ENCODE assay signal across 18 mouse cellular contexts in the genomic region with DNA sequence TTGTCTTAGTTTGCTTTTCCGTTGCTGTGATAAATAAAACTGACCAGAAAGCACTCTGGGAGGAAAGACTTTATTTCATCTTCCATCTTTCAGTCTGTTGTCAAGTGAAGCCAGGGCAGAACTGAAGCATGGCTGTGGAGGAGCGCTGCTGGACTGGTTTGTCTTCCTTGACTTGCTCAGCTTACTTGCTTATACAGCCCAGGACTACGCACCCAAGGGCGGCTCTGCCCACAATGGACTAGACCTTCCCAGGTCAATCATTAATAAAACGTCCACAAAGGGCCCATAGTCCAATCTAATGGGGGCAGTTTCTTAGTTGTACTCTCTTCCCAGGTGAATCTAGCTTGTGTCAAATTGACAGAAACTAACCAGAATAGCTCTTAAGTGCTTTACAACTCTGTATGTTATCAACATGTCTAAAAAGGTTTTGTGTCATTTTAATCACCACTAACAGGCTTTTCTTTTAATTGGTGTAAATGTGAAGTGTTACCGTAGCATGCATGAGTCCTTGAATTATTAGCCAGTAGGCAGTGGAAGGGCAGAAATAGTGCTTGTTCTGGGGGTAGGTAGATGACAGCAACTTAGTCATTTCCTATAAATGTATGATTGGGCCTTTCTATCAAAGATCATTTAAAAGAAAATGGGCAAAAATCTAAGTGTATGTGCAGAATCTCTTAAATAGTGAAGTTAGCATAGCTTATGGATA. TPM values are rescaled to one million over a fixed set of nuclear protein-coding genes. Genes with fewer than 3 reads are reported as not detected.
DNase-seq lines count a peak whose midpoint lies in the region; ATAC-seq and TF ChIP-seq lines count a peak whose summit lies in the region.
"Had no signal": no experiment of that assay in that cellular context is flagged by ENCODE, and none has a peak within 500 bp of the region (broad histone marks: within the 10 kb centered on the region; RNA-seq: fewer than 3 reads in every experiment).

No protein-coding gene starts in this region.

- H3K4me2 ChIP-seq in intestine, embryonic 15.5 days (replicated peaks), result no peak overlapping the region
- no peak overlapping the region for H3K4me2 ChIP-seq in kidney, embryonic 14.5 days (replicated peaks; ENCODE audit: low read depth, low read length)
- peak overlapping the region; percentile 20; the same call in 1 of the 2 replicates for H3K4me2 ChIP-seq in liver, postnatal 0 days (ENCODE audit: low read depth, low read length)
- H3K4me2 ChIP-seq: embryonic facial prominence, embryonic 13.5 days; lung, embryonic 14.5 days; neural tube, embryonic 13.5 days had no signal

- WGBS in intestine, embryonic 15.5 days, result 63% methylated on average over 6 of the region's 6 CpGs
- 71% methylated on average over 6 of the region's 6 CpGs for WGBS in kidney, embryonic 14.5 days
- 39% methylated on average over 6 of the region's 6 CpGs for WGBS in large intestine, adult 2 months
- WGBS in liver, postnatal 0 days (ENCODE audit: insufficient replicate concordance), result 60% methylated on average over 6 of the region's 6 CpGs
- WGBS in lung, adult 2 months, result 78% methylated on average over 6 of the region's 6 CpGs
- 99% methylated on average over 6 of the region's 6 CpGs for WGBS in thymus, adult 2 months

- no peak for TF ChIP-seq POLR2A in lung, adult 2 months (IDR thresholded peaks at IDR 0.05; ENCODE audit: borderline replicate concordance, extremely low read depth, low read depth, low read length)
- no peak for TF ChIP-seq POLR2A in thymus, adult 2 months (IDR thresholded peaks at IDR 0.05; ENCODE audit: control insufficient read depth, extremely low read depth, insufficient read depth, low read length, poor library complexity)

- H3K9ac ChIP-seq in intestine, embryonic 15.5 days, result no peak overlapping the region
- H3K9ac ChIP-seq in kidney, embryonic 14.5 days (ENCODE audit: low read depth, low read length), result no peak overlapping the region
- no peak overlapping the region for H3K9ac ChIP-seq in liver, postnatal 0 days (replicated peaks)
- H3K9ac ChIP-seq: embryonic facial prominence, embryonic 13.5 days; lung, embryonic 14.5 days; neural tube, embryonic 13.5 days had no signal

- H3K4me3 ChIP-seq in intestine, embryonic 15.5 days (replicated peaks), result no peak overlapping the region
- no peak overlapping the region for H3K4me3 ChIP-seq in kidney, embryonic 14.5 days (ENCODE audit: low read length)
- H3K4me3 ChIP-seq in liver, postnatal 0 days (ENCODE audit: low read depth, low read length), result no peak overlapping the region
- no peak overlapping the region for H3K4me3 ChIP-seq in lung, adult 2 months (replicated peaks; ENCODE audit: extremely low read depth, low read depth, low read length)
- no peak overlapping the region for H3K4me3 ChIP-seq in thymus, adult 2 months (ENCODE audit: control insufficient read depth, insufficient read depth, low read length)
- H3K4me3 ChIP-seq: embryonic facial prominence, embryonic 13.5 days; neural tube, embryonic 13.5 days had no signal

- no peaks in the 10 kb centered on the region for H3K36me3 ChIP-seq in intestine, embryonic 15.5 days
- H3K36me3 ChIP-seq in kidney, embryonic 14.5 days (ENCODE audit: control insufficient read depth, insufficient read depth, low read length), result no peaks in the 10 kb centered on the region
- no peaks in the 10 kb centered on the region for H3K36me3 ChIP-seq in liver, postnatal 0 days (replicated peaks; ENCODE audit: insufficient read depth, low read length)
- H3K36me3 ChIP-seq in thymus, adult 2 months (ENCODE audit: control insufficient read depth, insufficient read depth, low read length), result no peaks in the 10 kb centered on the region
- H3K36me3 ChIP-seq: embryonic facial prominence, embryonic 13.5 days; neural tube, embryonic 13.5 days had no signal

- peak; percentile 98 for ATAC-seq in intestine, embryonic 15.5 days
- ATAC-seq in kidney, embryonic 14.5 days (ENCODE audit: low FRiP score, low TSS enrichment), result peak; percentile 57; the same call in 1 of the 2 replicates
- peak; percentile 91 for ATAC-seq in liver, postnatal 0 days
- ATAC-seq: hindbrain, postnatal 0 days had no signal

- H3K9me3 ChIP-seq in intestine, embryonic 15.5 days, result no peaks in the 10 kb centered on the region
- no peaks in the 10 kb centered on the region for H3K9me3 ChIP-seq in kidney, embryonic 14.5 days (ENCODE audit: control insufficient read depth, low read length)
- H3K9me3 ChIP-seq in liver, postnatal 0 days (ENCODE audit: low read length), result no peaks in the 10 kb centered on the region
- H3K9me3 ChIP-seq: embryonic facial prominence, embryonic 13.5 days; neural tube, embryonic 13.5 days had no signal

- no peaks in the 10 kb centered on the region for H3K4me1 ChIP-seq in intestine, embryonic 15.5 days (replicated peaks)
- H3K4me1 ChIP-seq in kidney, embryonic 14.5 days (ENCODE audit: control insufficient read depth, insufficient read depth, low read length), result no peaks in the 10 kb centered on the region
- H3K4me1 ChIP-seq in liver, postnatal 0 days (ENCODE audit: insufficient read depth), result no peaks in the 10 kb centered on the region; the same call in 1 of the 2 replicates
- peaks cover 5% of the 10 kb centered on the region for H3K4me1 ChIP-seq in lung, adult 2 months (ENCODE audit: control insufficient read depth, insufficient read depth, low read length)
- no peaks in the 10 kb centered on the region for H3K4me1 ChIP-seq in thymus, adult 2 months (replicated peaks; ENCODE audit: control insufficient read depth, insufficient read depth, low read length)
- H3K4me1 ChIP-seq: embryonic facial prominence, embryonic 13.5 days; neural tube, embryonic 13.5 days had no signal

- H3K27ac ChIP-seq in intestine, embryonic 15.5 days, result peak overlapping the region; percentile 51; the same call in 1 of the 2 replicates
- no peak overlapping the region for H3K27ac ChIP-seq in kidney, embryonic 14.5 days (ENCODE audit: low read depth, low read length)
- H3K27ac ChIP-seq in liver, postnatal 0 days (ENCODE audit: low read depth), result peak overlapping the region; percentile 55
- no peak overlapping the region for H3K27ac ChIP-seq in thymus, adult 2 months (ENCODE audit: control insufficient read depth, insufficient read depth, low read length)
- H3K27ac ChIP-seq: embryonic facial prominence, embryonic 13.5 days; hindbrain, postnatal 0 days; neural tube, embryonic 13.5 days had no signal

- H3K27me3 ChIP-seq in intestine, embryonic 15.5 days (replicated peaks), result no peaks in the 10 kb centered on the region
- no peaks in the 10 kb centered on the region for H3K27me3 ChIP-seq in kidney, embryonic 14.5 days (ENCODE audit: control insufficient read depth, insufficient read depth, low read length)
- H3K27me3 ChIP-seq in liver, postnatal 0 days (ENCODE audit: insufficient read depth, low read length), result no peaks in the 10 kb centered on the region
- H3K27me3 ChIP-seq in thymus, adult 2 months (ENCODE audit: control insufficient read depth, insufficient read depth, low read length), result no peaks in the 10 kb centered on the region
- H3K27me3 ChIP-seq: embryonic facial prominence, embryonic 13.5 days; neural tube, embryonic 13.5 days had no signal

- TF ChIP-seq EP300 in liver, postnatal 0 days (IDR thresholded peaks at IDR 0.05; ENCODE audit: low read depth), result no peak

- peak; percentile 64 for DNase-seq in large intestine, adult 2 months (ENCODE audit: low read depth, low spot score)
- DNase-seq in liver, postnatal 0 days, result peak; percentile 37
- DNase-seq in T-cell, adult 2 months (ENCODE audit: low spot score), result no peak
- no peak for DNase-seq in lung, adult 2 months
- DNase-seq in adrenal gland, postnatal 10 days, result no peak
- DNase-seq in thymus, adult 2 months, result no peak
- DNase-seq: adrenal gland, adult 2 months; cerebellum, adult 11-12 months; gastrocnemius, postnatal 25 days; heart, postnatal 14 days; lung, embryonic 14.5 days; right cerebral cortex, postnatal 4 days; thymus, postnatal 4 days had no signal

- no peak for TF ChIP-seq CTCF in liver, postnatal 0 days (IDR thresholded peaks at IDR 0.05; ENCODE audit: low read depth)
- TF ChIP-seq CTCF in lung, adult 2 months (IDR thresholded peaks at IDR 0.05; ENCODE audit: insufficient read depth, low read length), result no peak
- no peak for TF ChIP-seq CTCF in thymus, adult 2 months (IDR thresholded peaks at IDR 0.05; ENCODE audit: borderline replicate concordance, control insufficient read depth, extremely low read depth, insufficient read depth, low read length, poor library complexity)

RNA-seq across cellular contexts. Expression of gene Akap13, which starts 25.5 kb away (rescaled TPM):
- 29.4 and 31.2 TPM in 2 replicates for polyA plus RNA-seq in intestine, embryonic 15.5 days (2015; fragmentation: Nextera tagmentation; extraction: Ambion mirVana)
- 45.0 and 69.8 TPM in 2 replicates for polyA plus RNA-seq in kidney, embryonic 14.5 days (2014; fragmentation: Nextera tagmentation; extraction: Ambion mirVana)
- 14.0 and 16.8 TPM in 2 replicates for polyA plus RNA-seq in large intestine, adult 2 months (2012; rRNA removed)
- 21.2 and 25.7 TPM in 2 replicates for polyA plus RNA-seq in liver, postnatal 0 days (2015; fragmentation: Nextera tagmentation; extraction: Ambion mirVana)
- polyA plus RNA-seq in lung, adult 2 months (2012; rRNA removed), result 29.9 and 41.7 TPM in 2 replicates
- total RNA-seq in adrenal gland, postnatal 10 days (2021), result 10 to 100 TPM; 54.7 to 66.6 TPM
- polyA plus RNA-seq in thymus, adult 2 months (2012; rRNA removed), result 47.8 and 49.4 TPM in 2 replicates

Comparison
In these comparisons a context has a peak if more than half of its experiments do, and no peak if none do; other contexts are left out.
1. H3K27ac ChIP-seq: peak in intestine, embryonic 15.5 days (single experiment) and liver, postnatal 0 days (single experiment); none in kidney, embryonic 14.5 days (single experiment) and thymus, adult 2 months (single experiment).
2. DNase-seq: peak in large intestine, adult 2 months (single experiment) and liver, postnatal 0 days (single experiment); none in T-cell, adult 2 months (single experiment), lung, adult 2 months (single experiment), adrenal gland, postnatal 10 days (single experiment) and thymus, adult 2 months (single experiment).
3. Peak in every context shown above with its lines, with median percentiles within 50 percentile points of each other: ATAC-seq.